Mouse (Mus musculus): Measurements from ENCODE around the gene Prm2.

The Prm2 gene

GRCm38 (mm10) chr16:10774726-10775125, 21.2 kb downstream of the Prm2 start:
- DNase-seq (ENCODE audit: low read depth): peak; percentile 67

GRCm38 (mm10) chr16:10773543-10773942, 22.4 kb downstream of the Prm2 start:
- no peak for DNase-seq (ENCODE audit: low read depth)

GRCm38 (mm10) chr16:10771769-10772510, 24.0 kb downstream of the Prm2 start:
- no peak for DNase-seq (ENCODE audit: low read depth)

- DNase-seq (ENCODE audit: low read depth): no peak
These were observed 25.2 kb downstream of the Prm2 start for GRCm38 (mm10) chr16:10770531-10771325.

- no peak for DNase-seq (ENCODE audit: low read depth)
These were observed 26.3 kb downstream of the Prm2 start for GRCm38 (mm10) chr16:10769661-10770060.

- DNase-seq (ENCODE audit: low read depth): peak; percentile 87
These were observed 27.1 kb downstream of the Prm2 start for GRCm38 (mm10) chr16:10768821-10769220.

- peak; percentile 84 for DNase-seq (ENCODE audit: low read depth)
These were observed 28.8 kb downstream of the Prm2 start for GRCm38 (mm10) chr16:10767158-10767557.

- DNase-seq (ENCODE audit: low read depth): no peak
These were observed 31.6 kb downstream of the Prm2 start for GRCm38 (mm10) chr16:10764323-10764722.

- DNase-seq (ENCODE audit: low read depth): no peak
These were observed 32.2 kb downstream of the Prm2 start for GRCm38 (mm10) chr16:10763540-10764264.

GRCm38 (mm10) chr16:10762569-10763180, 33.3 kb downstream of the Prm2 start:
- no peak for DNase-seq (ENCODE audit: low read depth)

- DNase-seq (ENCODE audit: low read depth): no peak
These were observed 34.8 kb downstream of the Prm2 start for GRCm38 (mm10) chr16:10761182-10761581.

GRCm38 (mm10) chr16:10756168-10756567, 39.8 kb downstream of the Prm2 start:
- DNase-seq (ENCODE audit: low read depth): no peak

- DNase-seq (ENCODE audit: low read depth): peak; percentile 95
These were observed 41.2 kb downstream of the Prm2 start for GRCm38 (mm10) chr16:10754521-10755296.

- no peak for DNase-seq (ENCODE audit: low read depth)
These were observed 46.1 kb downstream of the Prm2 start for GRCm38 (mm10) chr16:10749824-10750223.

GRCm38 (mm10) chr16:10749226-10749625, 46.7 kb downstream of the Prm2 start:
- DNase-seq (ENCODE audit: low read depth): no peak
